9 mouse cellular contexts compared by ENCODE assay signal in genomic region chr1:55755742-55756141, GRCm38 (mm10).
DNase-seq lines count a peak whose midpoint lies in the region; ATAC-seq and TF ChIP-seq lines count a peak whose summit lies in the region.
"Had no signal": no experiment of that assay in that cellular context is flagged by ENCODE, and none has a peak within 500 bp of the region (broad histone marks: within the 10 kb centered on the region; RNA-seq: fewer than 3 reads in every experiment).

No protein-coding gene starts in this region.

- H3K4me3 ChIP-seq in kidney, embryonic 15.5 days (replicated peaks), result no peak overlapping the region
- H3K4me3 ChIP-seq in E14TG2a.4 (replicated peaks; ENCODE audit: low read length), result no peak overlapping the region
- H3K4me3 ChIP-seq: midbrain, embryonic 12.5 days had no signal

- H3K4me1 ChIP-seq in kidney, embryonic 15.5 days, result 0 out of 2 replicates have a peak, but pooled peaks cover 3% of the 10 kb centered on the region
- H3K4me1 ChIP-seq in E14TG2a.4 (replicated peaks; ENCODE audit: low read depth, low read length), result no peaks in the 10 kb centered on the region
- H3K4me1 ChIP-seq: midbrain, embryonic 12.5 days had no signal

- H3K27ac ChIP-seq in kidney, embryonic 15.5 days, result no peak overlapping the region
- H3K27ac ChIP-seq: midbrain, embryonic 12.5 days had no signal

- H3K4me2 ChIP-seq in kidney, embryonic 15.5 days, result no peak overlapping the region
- H3K4me2 ChIP-seq: midbrain, embryonic 12.5 days had no signal

- TF ChIP-seq CTCF in E14TG2a.4 (conservative IDR thresholded peaks at IDR 0.05; ENCODE audit: low read length), result peak; percentile 73

- no peaks in the 10 kb centered on the region for H3K27me3 ChIP-seq in kidney, embryonic 15.5 days
- peaks cover 2% of the 10 kb centered on the region; the same call in 1 of the 2 replicates for H3K27me3 ChIP-seq in E14TG2a.4 (ENCODE audit: insufficient read depth, low read length)
- H3K27me3 ChIP-seq: midbrain, embryonic 12.5 days had no signal

- no peaks in the 10 kb centered on the region for H3K36me3 ChIP-seq in kidney, embryonic 15.5 days
- H3K36me3 ChIP-seq in E14TG2a.4 (ENCODE audit: insufficient read depth, low read length), result no peaks in the 10 kb centered on the region
- H3K36me3 ChIP-seq: midbrain, embryonic 12.5 days had no signal

- no peak for ATAC-seq in kidney, embryonic 15.5 days (replicated peaks; ENCODE audit: low FRiP score)

- peak; percentile 67 for DNase-seq in kidney, adult 18-20 months
- DNase-seq in adrenal gland, postnatal 10 days, result peak; percentile 74
- DNase-seq in embryo, embryonic 11 days, result peak; percentile 50
- peak; percentile 53 to 61 for DNase-seq in layer of hippocampus, postnatal 36 days
- peak; percentile 62 for DNase-seq in right cerebral cortex, postnatal 4 days
- DNase-seq in MN1 (ENCODE audit: low spot score), result no peak

- no peaks in the 10 kb centered on the region for H3K9me3 ChIP-seq in kidney, embryonic 15.5 days (replicated peaks)
- peaks cover 2% of the 10 kb centered on the region for H3K9me3 ChIP-seq in E14TG2a.4 (ENCODE audit: low read length)
- H3K9me3 ChIP-seq: midbrain, embryonic 12.5 days had no signal

- H3K9ac ChIP-seq in kidney, embryonic 15.5 days, result no peak overlapping the region
- H3K9ac ChIP-seq: midbrain, embryonic 12.5 days had no signal

- WGBS in kidney, embryonic 15.5 days, result 69% methylated on average over 10 of the region's 10 CpGs
